Mouse (Mus musculus): ENCODE data around the gene Ankrd17. TPM values are rescaled to one million over a fixed set of nuclear protein-coding genes. Genes with fewer than 3 reads are reported as not detected.
"Not testable (repeated sequence)": the region's sequence is repeated elsewhere in the genome, so short reads cannot be mapped to it uniquely, and the experiment has no call there.

Gene Ankrd17
- total RNA-seq, 2 experiments from 2014 or later, result 110 to 117 TPM

GRCm38 (mm10) chr5:90339129-90339952 is 27.0 kb downstream of the Ankrd17 start:
- intact Hi-C loops (cut with DNase I), result no loop called here
- peak; percentile 73 to 83 for DNase-seq (ENCODE audit: low spot score in 2 of 2)

- intact Hi-C loops (cut with DNase I), result no loop called here
- DNase-seq (ENCODE audit: low spot score in 2 of 2), result no peak
Observed at GRCm38 (mm10) chr5:90338177-90339091, 27.9 kb downstream of the Ankrd17 start.

DNA sequence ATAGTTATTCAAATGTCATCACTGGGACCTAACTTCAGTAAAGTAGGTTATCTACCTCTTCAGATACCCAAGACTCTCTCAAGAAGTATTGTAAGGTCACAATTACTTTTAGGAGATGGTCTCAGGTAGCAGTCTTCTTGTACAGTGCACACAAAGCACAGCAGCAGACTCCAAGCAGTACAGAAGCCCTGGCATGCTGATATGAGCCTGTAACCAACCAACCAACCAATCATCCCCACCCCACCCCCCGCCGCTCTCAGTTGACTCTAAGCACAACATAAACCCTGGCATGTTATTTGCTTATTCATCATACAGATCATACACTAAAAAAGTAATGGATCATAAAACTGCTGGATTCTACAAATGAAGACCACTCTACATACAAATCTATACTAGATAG is 33.9 kb downstream of the Ankrd17 start:
- intact Hi-C loops (cut with DNase I), result no loop called here
- DNase-seq (ENCODE audit: low spot score in 2 of 2), result no peak

DNA sequence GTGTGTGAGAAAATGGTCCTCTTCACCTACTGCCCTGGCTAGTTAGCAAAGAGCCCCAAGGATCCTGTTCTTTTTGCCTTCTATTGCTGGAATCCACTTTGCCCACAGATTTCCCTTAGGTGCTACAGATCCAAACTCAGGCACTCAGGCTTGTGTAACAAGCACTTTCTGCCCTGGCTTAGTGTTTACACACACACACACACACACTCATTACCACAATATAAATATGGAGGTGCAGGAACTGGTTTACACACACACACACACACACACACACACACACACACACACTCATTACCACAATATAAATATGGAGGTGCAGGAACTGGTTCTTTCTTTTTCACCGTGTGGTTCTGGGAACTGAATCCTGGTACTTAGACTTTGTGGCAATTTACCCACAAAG is 35.3 kb downstream of the Ankrd17 start:
- no peak for DNase-seq (ENCODE audit: low spot score in 2 of 2)
- intact Hi-C loops (cut with DNase I), result no loop called here

DNA sequence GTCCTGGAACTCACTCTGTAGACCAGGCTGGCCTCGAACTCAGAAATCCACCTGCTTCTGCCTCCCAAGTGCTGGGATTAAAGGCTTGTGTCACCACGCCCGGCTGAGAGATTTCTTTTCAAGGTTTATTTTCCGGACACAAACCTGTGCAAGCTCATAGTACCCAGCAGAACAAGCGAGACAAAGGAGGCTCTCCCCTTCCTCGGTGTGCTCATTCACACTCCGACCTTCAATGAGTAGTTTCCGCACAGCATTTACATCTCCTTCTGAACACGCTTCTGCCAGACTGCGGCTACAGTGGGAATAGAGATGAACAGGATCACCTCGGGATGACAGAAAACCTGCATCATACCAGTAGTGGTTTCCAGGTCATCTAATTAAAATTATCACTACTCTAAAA is 68.0 kb downstream of the Ankrd17 start:
- intact Hi-C loops (cut with DNase I), result no loop called here
- no peak for DNase-seq (ENCODE audit: low spot score in 2 of 2)

- DNase-seq (ENCODE audit: low spot score in 2 of 2), result peak in 1 of 2 experiments; percentile 53
- intact Hi-C loops (cut with DNase I), result loop anchor here (5.0 kb wide), 1 partner anchor 72 kb away; no protein-coding TSS in a partner anchor
Observed at GRCm38 (mm10) chr5:90289887-90290286, 76.5 kb downstream of the Ankrd17 start.

DNA sequence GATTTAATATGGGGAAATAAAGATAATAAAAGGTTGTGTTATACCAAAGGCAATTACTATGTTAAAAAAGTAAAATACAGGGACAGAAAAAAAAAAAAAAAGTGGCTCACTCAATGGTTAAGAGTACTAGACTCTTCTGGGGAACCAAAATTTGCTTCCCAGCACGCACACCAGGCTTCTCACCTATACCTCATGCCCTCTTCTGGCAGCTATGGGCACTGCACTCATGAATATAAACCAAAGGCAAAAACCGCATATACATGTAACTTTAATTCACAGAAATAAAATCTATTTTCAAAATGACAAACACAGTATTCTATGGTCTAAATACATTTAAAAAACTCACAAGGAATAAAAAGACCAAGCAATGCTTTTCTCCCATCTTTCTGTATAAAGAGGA is 79.8 kb downstream of the Ankrd17 start:
- DNase-seq (ENCODE audit: low spot score in 2 of 2), result peak in 1 of 2 experiments; percentile 28
- intact Hi-C loops (cut with DNase I), result loop anchor here (5.0 kb wide), 1 partner anchor 76 kb away; no protein-coding TSS in a partner anchor

GRCm38 (mm10) chr5:90280061-90280460 is 86.3 kb downstream of the Ankrd17 start:
- intact Hi-C loops (cut with DNase I), result loop anchor here (5.0 kb wide), 1 partner anchor 38 kb away; no protein-coding TSS in a partner anchor
- no peak for DNase-seq (ENCODE audit: low spot score in 2 of 2)

GRCm38 (mm10) chr5:90279418-90279817 is 87.0 kb downstream of the Ankrd17 start:
- DNase-seq (ENCODE audit: low spot score in 2 of 2), result no peak
- intact Hi-C loops (cut with DNase I), result no loop called here

DNA sequence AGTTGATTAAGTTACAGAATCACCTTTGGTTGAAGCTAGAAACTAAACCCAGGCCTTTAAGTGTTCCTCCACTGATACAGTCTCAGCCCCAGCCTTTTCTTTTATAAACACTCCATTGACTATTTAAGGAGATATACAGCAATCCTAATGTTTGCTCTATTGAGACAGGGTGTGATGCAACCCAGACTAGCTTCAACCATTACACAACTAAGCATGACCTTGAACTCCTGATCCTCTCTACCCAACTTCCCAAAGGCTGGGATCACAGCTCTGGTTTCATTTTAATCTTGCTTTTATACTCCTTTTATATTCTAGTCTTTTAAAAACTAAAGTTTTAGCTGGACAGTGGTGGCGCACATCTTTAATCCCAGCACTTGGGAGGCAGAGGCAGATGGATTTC is 88.9 kb downstream of the Ankrd17 start:
- intact Hi-C loops (cut with DNase I), result no loop called here
- no peak for DNase-seq (ENCODE audit: low spot score in 2 of 2)

DNA sequence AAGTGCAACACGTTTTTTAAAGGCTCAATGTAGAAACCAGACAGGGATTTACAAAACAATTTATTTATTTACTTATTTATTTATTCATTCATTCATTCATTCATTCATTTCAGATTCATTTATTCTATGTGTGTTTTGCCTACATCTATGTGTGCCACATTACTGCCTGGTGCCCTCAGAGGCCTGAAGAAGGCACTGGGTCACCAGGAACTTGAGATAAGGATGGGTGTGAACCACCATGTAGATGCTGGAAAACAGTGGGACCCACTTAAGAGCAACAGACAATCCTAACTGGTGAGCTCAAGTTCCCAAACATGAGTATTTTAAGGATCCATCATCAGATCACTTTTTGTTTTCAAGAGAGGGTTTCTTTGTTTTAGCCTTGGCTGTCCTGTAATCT is 91.6 kb downstream of the Ankrd17 start:
- intact Hi-C loops (cut with DNase I), result no loop called here
- no peak for DNase-seq (ENCODE audit: low spot score in 2 of 2)

GRCm38 (mm10) chr5:90262230-90262629 is 104.1 kb downstream of the Ankrd17 start:
- not testable (repeated sequence) for DNase-seq (ENCODE audit: low spot score in 2 of 2)

GRCm38 (mm10) chr5:90257023-90257422 is 109.4 kb downstream of the Ankrd17 start:
- intact Hi-C loops (cut with DNase I), result no loop called here
- no peak for DNase-seq (ENCODE audit: low spot score in 2 of 2)

More at GRCm38 (mm10) chr5:90262230-90262629, 104.1 kb downstream of the Ankrd17 start:
- intact Hi-C loops (cut with DNase I), result not testable (repeated sequence)

GRCm38 (mm10) chr5:90247503-90247902 is 118.9 kb downstream of the Ankrd17 start:
- DNase-seq (ENCODE audit: low spot score in 2 of 2), result no peak

GRCm38 (mm10) chr5:90246987-90247386 is 119.4 kb downstream of the Ankrd17 start:
- no peak for DNase-seq (ENCODE audit: low spot score in 2 of 2)
- intact Hi-C loops (cut with DNase I), result no loop called here

More at GRCm38 (mm10) chr5:90247503-90247902, 118.9 kb downstream of the Ankrd17 start:
- intact Hi-C loops (cut with DNase I), result no loop called here

- no peak for DNase-seq (ENCODE audit: low spot score in 2 of 2)
- intact Hi-C loops (cut with DNase I), result no loop called here
Observed at GRCm38 (mm10) chr5:90246567-90246966, 119.8 kb downstream of the Ankrd17 start.

GRCm38 (mm10) chr5:90245416-90245815 is 121.0 kb downstream of the Ankrd17 start:
- intact Hi-C loops (cut with DNase I), result no loop called here

GRCm38 (mm10) chr5:90235217-90235616 is 131.2 kb downstream of the Ankrd17 start:
- no peak for DNase-seq (ENCODE audit: low spot score in 2 of 2)
- intact Hi-C loops (cut with DNase I), result no loop called here

More at GRCm38 (mm10) chr5:90245416-90245815, 121.0 kb downstream of the Ankrd17 start:
- no peak for DNase-seq (ENCODE audit: low spot score in 2 of 2)

- intact Hi-C loops (cut with DNase I), result no loop called here
- no peak for DNase-seq (ENCODE audit: low spot score in 2 of 2)
Observed at GRCm38 (mm10) chr5:90233305-90233704, 133.1 kb downstream of the Ankrd17 start.

DNA sequence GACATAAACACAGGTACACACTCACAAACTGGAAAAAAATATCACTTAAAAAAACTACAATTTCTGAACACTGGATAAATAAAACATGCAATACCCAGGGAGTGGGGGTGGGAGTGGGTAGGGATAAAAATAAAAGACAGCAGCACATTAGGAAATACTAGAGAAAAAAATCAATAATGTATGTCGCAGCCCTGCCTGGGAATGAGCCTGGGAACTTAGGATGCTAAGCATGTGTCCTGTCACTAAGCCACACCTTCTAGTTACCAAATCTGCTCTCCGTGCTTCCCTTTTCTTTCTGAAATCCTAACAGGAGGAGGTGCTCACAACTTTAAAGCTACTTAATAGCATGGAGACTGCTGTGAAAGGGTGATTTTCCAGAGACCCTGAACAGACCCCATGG is 136.6 kb downstream of the Ankrd17 start:
- intact Hi-C loops (cut with DNase I), result no loop called here
- DNase-seq (ENCODE audit: low spot score in 2 of 2), result no peak
